ENCODE assay signal across 10 mouse cellular contexts in genomic region chr7:96842477-96843255, GRCm38 (mm10).
A peak's percentile ranks its signal among the peaks of the same experiment; 100 is the strongest.
DNase-seq lines count a peak whose midpoint lies in the region; ATAC-seq and TF ChIP-seq lines count a peak whose summit lies in the region.
"Had no signal": no experiment of that assay in that cellular context is flagged by ENCODE, and none has a peak within 500 bp of the region (broad histone marks: within the 10 kb centered on the region; RNA-seq: fewer than 3 reads in every experiment).

No protein-coding gene starts in this region.

- peaks cover 13% of the 10 kb centered on the region for H3K4me1 ChIP-seq in lung, embryonic 14.5 days (ENCODE audit: insufficient read depth)
- H3K4me1 ChIP-seq: limb, embryonic 13.5 days had no signal

- H3K27ac ChIP-seq in lung, embryonic 14.5 days (ENCODE audit: low read depth), result peak overlapping the region; percentile 87
- H3K27ac ChIP-seq: limb, embryonic 13.5 days had no signal

- peaks cover 3% of the 10 kb centered on the region for H3K36me3 ChIP-seq in lung, embryonic 14.5 days (ENCODE audit: insufficient read depth)

- H3K4me2 ChIP-seq in lung, embryonic 14.5 days, result peak overlapping the region; percentile 16
- H3K4me2 ChIP-seq: limb, embryonic 13.5 days had no signal

- WGBS in lung, embryonic 14.5 days, result 42% methylated on average over 12 of the region's 12 CpGs

- no peak overlapping the region for H3K9ac ChIP-seq in lung, embryonic 14.5 days
- H3K9ac ChIP-seq: limb, embryonic 13.5 days had no signal

- H3K27me3 ChIP-seq in lung, embryonic 14.5 days (ENCODE audit: insufficient read depth, low read length), result no peaks in the 10 kb centered on the region
- H3K27me3 ChIP-seq: limb, embryonic 13.5 days had no signal

- TF ChIP-seq CTCF in lung, embryonic 14.5 days (IDR thresholded peaks at IDR 0.05; ENCODE audit: low read depth), result no peak

- peak; percentile 52 for ATAC-seq in lung, embryonic 14.5 days (ENCODE audit: insufficient read depth)

- no peak overlapping the region for H3K4me3 ChIP-seq in lung, embryonic 14.5 days (ENCODE audit: low read depth, low read length)
- H3K4me3 ChIP-seq: limb, embryonic 13.5 days had no signal

- DNase-seq in lung, embryonic 14.5 days, result peak; percentile 87
- no peak for DNase-seq in lung, postnatal 25 days (ENCODE audit: low spot score)
- DNase-seq in R1 (ENCODE audit: low read depth, low spot score), result peak; percentile 19
- DNase-seq in forelimb bud, embryonic 11.5 days (ENCODE audit: low read depth, low spot score), result peak; percentile 23
- DNase-seq in lung, postnatal 4 days, result peak; percentile 44 to 65
- DNase-seq in ovary, adult 18-20 months (ENCODE audit: low spot score), result no peak
- no peak for DNase-seq in right cerebral cortex, postnatal 25 days
- DNase-seq: cerebellum, adult 2 months; right cerebral cortex, postnatal 4 days had no signal

- no peaks in the 10 kb centered on the region for H3K9me3 ChIP-seq in lung, embryonic 14.5 days (ENCODE audit: low read depth, low read length)
- H3K9me3 ChIP-seq: limb, embryonic 13.5 days had no signal

Comparison
In these comparisons a context has a peak if more than half of its experiments do, and no peak if none do; other contexts are left out.
1. DNase-seq: peak in lung, embryonic 14.5 days (single experiment), R1 (single experiment), forelimb bud, embryonic 11.5 days (single experiment) and lung, postnatal 4 days (2 of 2); none in lung, postnatal 25 days (single experiment), ovary, adult 18-20 months (single experiment) and right cerebral cortex, postnatal 25 days (single experiment).